Mouse (Mus musculus) macrophage (primary cell): ENCODE results near the gene Nlrp4a. TPM values are rescaled to one million over a fixed set of nuclear protein-coding genes. Genes with fewer than 3 reads are reported as not detected.
"Not testable (repeated sequence)": the region's sequence is repeated elsewhere in the genome, so short reads cannot be mapped to it uniquely, and the experiment has no call there.

Source experiments
- H3K27ac ChIP-seq: fragments of 350-480 bp; formaldehyde crosslinking; 2 replicates; pipeline ENCODE4 v1.9.0; 2021
- H3K36me3 ChIP-seq: fragments of 350-480 bp; formaldehyde crosslinking; 2 replicates; pipeline ENCODE4 v1.9.0; 2021; ENCODE audit errors: inconsistent target
- H3K4me3 ChIP-seq: fragments of 350-480 bp; formaldehyde crosslinking; 2 replicates; pipeline ENCODE4 v1.9.0; 2021; ENCODE audit errors: inconsistent target
- H3K79me2 ChIP-seq: fragments of 350-480 bp; formaldehyde crosslinking; 2 replicates; pipeline ENCODE4 v1.9.0; 2021; ENCODE audit errors: inconsistent target
- WGBS: methylation state at CpG from one replicate; pipeline ENCODE4 v1.1.7; 2026; ENCODE audit warnings: inconsistent platforms; ENCODE audit not compliant: missing documents; 5-methylcytosine and 5-hydroxymethylcytosine counted together
- polyA plus RNA-seq: library from polyadenylated mRNA; stranded (reverse); fragments of 250-400 nt; gene quantifications from 3 replicates; pipeline ENCODE4 v1.2.4, GENCODE M21; 2018; ENCODE audit warnings: inconsistent platforms
- total RNA-seq, 78 experiments: library from RNA; depleted of rRNA; stranded (reverse); fragments of 250-400 nt; gene quantifications; 1 replicate in 9 of 78; 2 replicates in 24 of 78; 3 replicates in 43 of 78; 4 replicates in 2 of 78; pipeline ENCODE4 v1.2.4; 2018; ENCODE audit warnings: inconsistent platforms in 56 of 78

Gene Nlrp4a
- not detected for total RNA-seq (2018; cell fraction: chromatin; rRNA removed)
- total RNA-seq (2018; cell fraction: cytosol; rRNA removed) = not detected
- total RNA-seq (2018; cell fraction: nucleus; rRNA removed) = not detected
- polyA plus RNA-seq = not detected in 3 replicates

- Histone ChIP-seq H3K79me2 (no peaks in the 10 kb centered on the region), H3K4me3 (no peak within 1 kb of the TSS)
- 84% methylated on average over 5 of the region's 5 CpGs for WGBS
Measured at GRCm38 (mm10) chr7:26434813-26435212, at the start of gene Nlrp4a. TSS of gene Nlrp4a (plus strand) at chr7:26435113.

GRCm38 (mm10) chr7:26386691-26387090, 48.2 kb upstream of the Nlrp4a start:
- not testable (repeated sequence) for H3K4me3 ChIP-seq, H3K79me2 ChIP-seq, H3K36me3 ChIP-seq, H3K27ac ChIP-seq
- 81% methylated on average over 5 of the region's 5 CpGs for WGBS

More at GRCm38 (mm10) chr7:26434813-26435212, at the start of gene Nlrp4a:
- H3K27ac ChIP-seq = no peak within 1 kb of the TSS
- no peaks in the 10 kb centered on the region for H3K36me3 ChIP-seq

DNA sequence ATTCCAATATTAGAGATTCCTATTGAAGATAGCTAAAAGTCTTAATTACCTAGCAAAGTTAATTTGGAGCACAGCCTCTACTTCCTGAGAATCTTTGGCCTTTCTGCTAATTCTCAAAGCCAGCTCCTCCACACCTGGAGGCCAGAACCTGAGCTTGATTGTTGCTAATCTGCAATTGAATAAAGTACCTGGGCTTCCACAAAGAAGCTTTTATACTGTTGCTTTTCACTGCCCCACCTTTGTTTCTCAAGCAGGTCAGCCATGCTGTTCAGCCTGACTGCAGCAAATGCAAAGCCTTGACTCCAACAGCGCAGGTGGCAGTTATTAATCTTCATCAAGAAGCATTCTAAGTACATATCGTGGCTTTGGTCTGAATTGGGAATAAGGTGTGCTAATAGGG, 43.8 kb upstream of the Nlrp4a start:
- not testable (repeated sequence) for H3K27ac ChIP-seq, H3K36me3 ChIP-seq, H3K4me3 ChIP-seq, H3K79me2 ChIP-seq
- 71% methylated on average over 2 of the region's 2 CpGs for WGBS

DNA sequence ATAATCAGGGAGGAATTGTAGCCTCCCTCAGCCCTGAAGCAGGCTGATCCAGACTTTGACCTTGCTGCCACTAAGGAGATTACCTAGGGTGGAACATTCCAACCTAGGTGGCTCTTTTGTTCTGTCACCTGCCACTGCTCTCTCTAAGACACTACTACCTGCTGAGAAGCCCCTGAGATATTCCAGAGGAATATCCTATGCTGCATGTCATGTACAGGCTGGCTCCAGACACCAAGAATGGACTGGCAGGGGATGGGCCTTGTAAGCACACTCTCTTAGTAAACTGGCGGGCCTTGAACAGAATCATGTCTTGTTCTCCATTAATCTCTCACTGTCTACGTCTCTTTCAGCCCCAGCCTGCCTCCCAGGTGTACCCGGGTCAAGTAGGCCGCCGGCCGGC, 43.1 kb upstream of the Nlrp4a start:
- not testable (repeated sequence) for H3K79me2 ChIP-seq, H3K36me3 ChIP-seq, H3K4me3 ChIP-seq, H3K27ac ChIP-seq
- 87% methylated on average over 6 of the region's 6 CpGs for WGBS

DNA sequence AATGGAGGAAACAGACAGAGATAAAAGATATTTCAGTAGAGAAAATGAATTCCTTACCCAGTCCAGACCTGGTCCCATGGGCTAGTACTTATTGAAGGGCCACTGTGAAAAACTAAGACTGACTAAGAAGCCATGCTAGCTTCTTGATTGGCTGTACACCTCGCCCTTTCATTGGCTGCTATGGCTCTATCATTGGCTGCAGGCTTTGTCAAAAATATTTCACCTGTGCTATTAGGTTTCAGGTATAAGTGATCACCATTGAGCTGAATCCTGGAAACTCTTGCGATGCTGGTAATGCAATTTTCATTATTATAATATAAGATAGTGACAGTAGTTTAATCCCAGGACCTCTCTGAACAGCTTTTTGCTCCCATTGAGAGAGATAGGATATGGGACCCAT, 31.3 kb upstream of the Nlrp4a start, which contains the start of gene Nlrp9c:
Nlrp9c (minus strand) TSS at position 101 of the 400 bp plus-strand sequence.
- 69% methylated on average over 2 of the region's 2 CpGs for WGBS
- not testable (repeated sequence) for H3K27ac ChIP-seq, H3K4me3 ChIP-seq, H3K79me2 ChIP-seq, H3K36me3 ChIP-seq

GRCm38 (mm10) chr7:26476690-26477089, 41.8 kb downstream of the Nlrp4a start:
- H3K4me3 ChIP-seq = no peak overlapping the region
- H3K79me2 ChIP-seq = no peaks in the 10 kb centered on the region
- no peaks in the 10 kb centered on the region for H3K36me3 ChIP-seq
- no peak overlapping the region for H3K27ac ChIP-seq

- not testable (repeated sequence) for H3K4me3 ChIP-seq, H3K27ac ChIP-seq, H3K79me2 ChIP-seq, H3K36me3 ChIP-seq
- WGBS = 83% methylated on average over 14 of the region's 18 CpGs
Measured at GRCm38 (mm10) chr7:26489514-26489913, 54.6 kb downstream of the Nlrp4a start.

Other genes starting within 250 kb of the Nlrp4a start
- not detected in 3 replicates for gene Vmn1r184, start 174.8 kb upstream of the Nlrp4a start, polyA plus RNA-seq
- not detected in 3 replicates for gene Cyp2a4, start 127.9 kb upstream of the Nlrp4a start, polyA plus RNA-seq
- gene Nlrp9c, start 31.4 kb upstream of the Nlrp4a start, polyA plus RNA-seq = not detected in 3 replicates
- gene Nlrp9a, start 99.9 kb downstream of the Nlrp4a start, polyA plus RNA-seq = not detected in 3 replicates
- gene Vmn1r185, start 183.4 kb downstream of the Nlrp4a start, polyA plus RNA-seq = not detected in 3 replicates